Comparison of ENCODE assay signal across 17 mouse cellular contexts in the genomic region with DNA sequence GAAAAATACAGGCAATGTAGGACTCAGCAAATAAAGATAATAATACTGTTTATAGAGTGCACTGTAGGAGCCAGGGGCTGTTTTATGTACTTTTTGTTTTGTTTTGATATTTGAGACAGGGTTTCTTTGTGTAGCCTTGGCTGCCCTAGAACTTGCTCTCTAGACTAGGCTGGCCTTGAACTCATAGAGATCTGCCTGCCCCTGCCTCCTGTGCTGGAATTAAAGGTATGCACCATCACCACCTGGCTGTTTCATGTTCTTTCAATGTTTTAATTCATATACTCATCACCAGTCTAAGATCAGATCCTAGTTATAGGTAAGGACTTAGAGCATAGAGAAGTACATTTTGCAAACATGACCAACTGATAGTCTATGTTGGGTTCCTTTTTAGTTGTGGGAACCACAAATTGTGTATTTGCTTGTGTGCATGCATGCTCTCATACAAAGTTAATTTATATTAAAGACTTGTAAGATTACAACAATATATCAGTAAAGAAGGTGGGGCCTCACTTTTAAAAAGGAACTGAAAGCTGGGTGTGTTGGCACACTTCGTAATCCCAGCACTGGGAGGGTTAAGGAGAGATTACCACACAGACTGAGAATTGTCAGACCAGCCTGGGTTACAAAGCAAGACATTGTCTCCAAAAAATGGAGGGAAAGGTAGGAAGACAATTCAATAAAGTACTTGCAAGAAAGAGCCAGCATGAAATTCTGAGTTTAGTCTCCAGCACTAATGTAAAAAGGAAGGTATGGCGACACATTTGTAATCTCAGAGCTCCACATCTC. TPM values are rescaled to one million over a fixed set of nuclear protein-coding genes. Genes with fewer than 3 reads are reported as not detected.
DNase-seq lines count a peak whose midpoint lies in the region; ATAC-seq and TF ChIP-seq lines count a peak whose summit lies in the region.
"Had no signal": no experiment of that assay in that cellular context is flagged by ENCODE, and none has a peak within 500 bp of the region (broad histone marks: within the 10 kb centered on the region; RNA-seq: fewer than 3 reads in every experiment).

No protein-coding gene starts in this region.

- no peak overlapping the region; the same call in 1 of the 2 replicates for H3K4me3 ChIP-seq in gastrocnemius, adult 2 months
- no peak overlapping the region for H3K4me3 ChIP-seq in liver, postnatal 0 days (ENCODE audit: low read depth, low read length)
- no peak overlapping the region for H3K4me3 ChIP-seq in intestine, embryonic 15.5 days (replicated peaks)

- H3K4me1 ChIP-seq in liver, postnatal 0 days (ENCODE audit: insufficient read depth), result peaks cover 19% of the 10 kb centered on the region
- peaks cover 5% of the 10 kb centered on the region; the same call in 1 of the 2 replicates for H3K4me1 ChIP-seq in intestine, embryonic 15.5 days (replicated peaks)
- H3K4me1 ChIP-seq: neural tube, embryonic 12.5 days had no signal

- no peak for TF ChIP-seq CTCF in gastrocnemius, adult 2 months (IDR thresholded peaks at IDR 0.05)
- TF ChIP-seq CTCF in liver, postnatal 0 days (IDR thresholded peaks at IDR 0.05; ENCODE audit: low read depth), result no peak

- WGBS in liver, postnatal 0 days (ENCODE audit: insufficient replicate concordance), result 74% methylated on average over 2 of the region's 2 CpGs
- 87% methylated on average over 2 of the region's 2 CpGs for WGBS in intestine, embryonic 15.5 days

- no peak for ATAC-seq in liver, postnatal 0 days
- no peak for ATAC-seq in intestine, embryonic 15.5 days

- H3K4me2 ChIP-seq in liver, postnatal 0 days (ENCODE audit: low read depth, low read length), result peak overlapping the region; percentile 50; the same call in 1 of the 2 replicates
- no peak overlapping the region for H3K4me2 ChIP-seq in intestine, embryonic 15.5 days (replicated peaks)

- TF ChIP-seq EP300 in liver, postnatal 0 days (IDR thresholded peaks at IDR 0.05; ENCODE audit: low read depth), result no peak

- H3K9me3 ChIP-seq in liver, postnatal 0 days (ENCODE audit: low read length), result no peaks in the 10 kb centered on the region
- no peaks in the 10 kb centered on the region for H3K9me3 ChIP-seq in intestine, embryonic 15.5 days
- H3K9me3 ChIP-seq: heart, embryonic 15.5 days; hindbrain, embryonic 13.5 days; limb, embryonic 13.5 days; neural tube, embryonic 12.5 days had no signal

- H3K9ac ChIP-seq in liver, postnatal 0 days (replicated peaks), result no peak overlapping the region
- H3K9ac ChIP-seq in intestine, embryonic 15.5 days, result no peak overlapping the region

- H3K36me3 ChIP-seq in liver, postnatal 0 days (replicated peaks; ENCODE audit: insufficient read depth, low read length), result 0 out of 2 replicates have a peak, but pooled peaks cover 3% of the 10 kb centered on the region
- H3K36me3 ChIP-seq in intestine, embryonic 15.5 days, result no peaks in the 10 kb centered on the region
- H3K36me3 ChIP-seq: heart, embryonic 15.5 days; hindbrain, embryonic 13.5 days; limb, embryonic 13.5 days; neural tube, embryonic 12.5 days had no signal

- H3K27me3 ChIP-seq in liver, postnatal 0 days (ENCODE audit: insufficient read depth, low read length), result no peaks in the 10 kb centered on the region
- no peaks in the 10 kb centered on the region for H3K27me3 ChIP-seq in intestine, embryonic 15.5 days (replicated peaks)
- H3K27me3 ChIP-seq: heart, embryonic 15.5 days; hindbrain, embryonic 13.5 days; limb, embryonic 13.5 days; neural tube, embryonic 12.5 days had no signal

- intact Hi-C loops in gastrocnemius, adult 2 months (cut with DNase I), result loop anchor here (2.0 kb wide), 1 partner anchor 33 kb away; no protein-coding TSS in a partner anchor
- intact Hi-C loops in gastrocnemius, postnatal 14 days (cut with DNase I; ENCODE audit: low total_unique reads), result no loop called here

- H3K27ac ChIP-seq in gastrocnemius, adult 2 months, result peak overlapping the region; percentile 96; the same call in 1 of the 2 replicates
- no peak overlapping the region for H3K27ac ChIP-seq in liver, postnatal 0 days (ENCODE audit: low read depth)
- H3K27ac ChIP-seq in intestine, embryonic 15.5 days, result no peak overlapping the region

- DNase-seq in gastrocnemius, adult 2 months, result no peak
- DNase-seq in gastrocnemius, postnatal 14 days, result no peak
- DNase-seq in spleen, postnatal 36 days (ENCODE audit: low spot score in 2 of 2), result peak; percentile 37 to 49
- DNase-seq in spleen, postnatal 14 days (ENCODE audit: low spot score in 2 of 2), result no peak
- DNase-seq in liver, postnatal 0 days, result no peak
- DNase-seq in kidney, adult 11 months, result no peak
- no peak for DNase-seq in spleen, adult 18-20 months
- DNase-seq: cerebellum, adult 18-20 months; gastrocnemius, postnatal 25 days; kidney, adult 18-20 months; kidney, postnatal 4 days; lung, postnatal 14 days had no signal

RNA-seq across cellular contexts. Expression of a gene that starts 41.1 kb away (rescaled TPM):
- total RNA-seq in gastrocnemius, adult 2 months (2021), result 100 to 1,000 TPM; 692 to 802 TPM
- 100 to 1,000 TPM; 561 to 606 TPM for total RNA-seq in gastrocnemius, postnatal 14 days (2021)
- polyA plus RNA-seq in liver, postnatal 0 days (2015; fragmentation: Nextera tagmentation; extraction: Ambion mirVana), result 182 and 200 TPM in 2 replicates
- 632 and 726 TPM in 2 replicates for polyA plus RNA-seq in intestine, embryonic 15.5 days (2015; fragmentation: Nextera tagmentation; extraction: Ambion mirVana)

Comparison
In these comparisons a context has a peak if more than half of its experiments do, and no peak if none do; other contexts are left out.
1. DNase-seq: peak in spleen, postnatal 36 days (2 of 2); none in gastrocnemius, adult 2 months (single experiment), gastrocnemius, postnatal 14 days (single experiment), spleen, postnatal 14 days (0 of 2), liver, postnatal 0 days (single experiment), kidney, adult 11 months (single experiment) and spleen, adult 18-20 months (0 of 2).